Mouse (Mus musculus) stomach, postnatal 0 days (tissue): ENCODE data around the gene Plscr3. TPM values are rescaled to one million over a fixed set of nuclear protein-coding genes. Genes with fewer than 3 reads are reported as not detected.

Source experiments
- ATAC-seq: fragments of 200-750 bp; cut with Nextera tagmentation; 2 replicates; pipeline ENCODE4 v1.8.0; 2017; ENCODE audit not compliant: low FRiP score, low TSS enrichment
- DNase-seq: peaks from one replicate; pipeline ENCODE4 v3.0.0-alpha.2; 2016; ENCODE audit warnings: low spot score
- H3K27ac ChIP-seq: fragments of 300-500 bp; sonication (generic); replicated peaks from 2 replicates; pipeline ENCODE4 v1.5.1; 2014; ENCODE audit warnings: mild to moderate bottlenecking, control low read depth
- H3K27me3 ChIP-seq: fragments of 300-500 bp; sonication (generic); 2 replicates; pipeline ENCODE4 v1.6.1; 2014; ENCODE audit warnings: low read length; ENCODE audit not compliant: control insufficient read depth, insufficient read depth
- H3K36me3 ChIP-seq: fragments of 300-500 bp; sonication (generic); 2 replicates; pipeline ENCODE4 v1.6.1; 2014; ENCODE audit warnings: low read length, mixed read lengths; ENCODE audit not compliant: control insufficient read depth, insufficient read depth
- H3K4me1 ChIP-seq: fragments of 300-500 bp; sonication (generic); replicated peaks from 2 replicates; pipeline ENCODE4 v1.6.1; 2014; ENCODE audit warnings: antibody characterized with exemption; ENCODE audit not compliant: control insufficient read depth, insufficient read depth
- H3K4me2 ChIP-seq: fragments of 300-500 bp; sonication (generic); replicated peaks from 2 replicates; pipeline ENCODE4 v1.6.1; 2014; ENCODE audit warnings: low read depth, mild to moderate bottlenecking, control low read depth, moderate library complexity
- H3K4me3 ChIP-seq: fragments of 300-500 bp; sonication (generic); 2 replicates; pipeline ENCODE4 v1.5.1; 2014; ENCODE audit warnings: low read depth, low read length, control low read depth
- H3K9ac ChIP-seq: fragments of 300-500 bp; sonication (generic); 2 replicates; pipeline ENCODE4 v1.6.1; 2014; ENCODE audit warnings: mild to moderate bottlenecking, low read length, control low read depth, mixed read lengths
- H3K9me3 ChIP-seq: fragments of 300-500 bp; sonication (generic); 2 replicates; pipeline ENCODE4 v1.6.1; 2016; ENCODE audit warnings: low read length; ENCODE audit not compliant: control insufficient read depth
- CTCF ChIP-seq: IDR thresholded peaks from 2 replicates; pipeline ENCODE4 v1.5.1; 2016; ENCODE audit warnings: antibody characterized with exemption, low read depth, mild to moderate bottlenecking, moderate library complexity
- EP300 ChIP-seq: optimal IDR thresholded peaks from 2 replicates; pipeline ENCODE3; 2016; ENCODE audit warnings: antibody characterized with exemption
- WGBS: fragments of 180-500 bp; shearing (Covaris S2); extraction: QIAGEN DNeasy Blood & Tissue Kit; methylation state at CpG from one replicate; pipeline ENCODE4 v1.1.7; 2014; 5-methylcytosine and 5-hydroxymethylcytosine counted together
- polyA plus RNA-seq: library from polyadenylated mRNA; unstranded; fragments of >200 nt; fragmentation: Nextera tagmentation; extraction: Ambion mirVana; gene quantifications from 2 replicates; pipeline ENCODE4 v1.2.1, GENCODE M21; 2015

Plscr3 gene
- polyA plus RNA-seq, 1 experiment from 2014 or later: 54.4 TPM

GRCm38 (mm10) chr11:69834001-69834549 lies 12.1 kb upstream of the Plscr3 start:
- H3K4me1 ChIP-seq: peaks cover 3% of the 10 kb centered on the region
- no peaks in the 10 kb centered on the region for H3K36me3 ChIP-seq
- peak overlapping the region; percentile 67 for H3K4me2 ChIP-seq
- peak; percentile 6; the same call in 1 of the 2 replicates for TF ChIP-seq CTCF
- no peak for TF ChIP-seq EP300
- peak overlapping the region; percentile 30; the same call in 1 of the 2 replicates for H3K27ac ChIP-seq
- H3K4me3 ChIP-seq: peak overlapping the region; percentile 35
- WGBS: 12% methylated on average over 37 of the region's 48 CpGs
- no peaks in the 10 kb centered on the region for H3K9me3 ChIP-seq
- H3K27me3 ChIP-seq: no peaks in the 10 kb centered on the region
- peak overlapping the region; percentile 66 for H3K9ac ChIP-seq
- DNase-seq (peak; percentile 79), ATAC-seq (peak; percentile 18; the same call in 1 of the 2 replicates)

- TF ChIP-seq EP300 (no peak), CTCF (no peak)
- Histone ChIP-seq H3K9me3 (no peaks in the 10 kb centered on the region), H3K4me1 (peaks cover 5% of the 10 kb centered on the region), H3K9ac (0 out of 2 replicates have a peak overlapping the region, but pooled peaks have one; percentile 8), H3K27ac (no peak overlapping the region), H3K4me3 (no peak overlapping the region), H3K4me2 (peak overlapping the region; percentile 77; the same call in 1 of the 2 replicates), H3K36me3 (0 out of 2 replicates have a peak, but pooled peaks cover 2% of the 10 kb centered on the region), H3K27me3 (no peaks in the 10 kb centered on the region)
- 36% methylated on average over 9 of the region's 9 CpGs for WGBS
- DNase-seq (no peak), ATAC-seq (no peak)
Observed at GRCm38 (mm10) chr11:69835326-69835965, 10.7 kb upstream of the Plscr3 start.

GRCm38 (mm10) chr11:69835966-69836335 lies 10.2 kb upstream of the Plscr3 start:
- Histone ChIP-seq H3K27ac (no peak overlapping the region), H3K36me3 (0 out of 2 replicates have a peak, but pooled peaks cover 2% of the 10 kb centered on the region), H3K9ac (no peak overlapping the region), H3K4me1 (peaks cover 5% of the 10 kb centered on the region), H3K4me2 (peak overlapping the region; percentile 77), H3K9me3 (no peaks in the 10 kb centered on the region), H3K27me3 (no peaks in the 10 kb centered on the region), H3K4me3 (no peak overlapping the region)
- TF ChIP-seq CTCF: no peak
- no peak for TF ChIP-seq EP300
- WGBS: 20% methylated on average over 4 of the region's 4 CpGs
- ATAC-seq (no peak), DNase-seq (no peak)

GRCm38 (mm10) chr11:69836703-69837576 lies 9.2 kb upstream of the Plscr3 start:
- peak overlapping the region; percentile 67 for H3K4me3 ChIP-seq
- 0 out of 2 replicates have a peak, but pooled peaks cover 2% of the 10 kb centered on the region for H3K36me3 ChIP-seq
- 2% methylated on average over 42 of the region's 52 CpGs for WGBS
- H3K9ac ChIP-seq: peak overlapping the region; percentile 65
- peak; percentile 37 for DNase-seq
- peak overlapping the region; percentile 77 for H3K4me2 ChIP-seq
- TF ChIP-seq EP300: no peak
- no peak for TF ChIP-seq CTCF
- H3K9me3 ChIP-seq: no peaks in the 10 kb centered on the region
- no peaks in the 10 kb centered on the region for H3K27me3 ChIP-seq
- H3K27ac ChIP-seq: peak overlapping the region; percentile 69
- H3K4me1 ChIP-seq: peaks cover 5% of the 10 kb centered on the region
- no peak for ATAC-seq

GRCm38 (mm10) chr11:69837604-69837951 lies 8.6 kb upstream of the Plscr3 start, which contains the start of gene Nlgn2:
Gene Nlgn2 (minus strand): TSS chr11:69837784.
- peak; percentile 40; the same call in 1 of the 2 replicates for TF ChIP-seq CTCF
- TF ChIP-seq EP300: no peak
- peak within 1 kb of the TSS; percentile 82 for H3K9ac ChIP-seq
- peak within 1 kb of the TSS; percentile 87 for H3K27ac ChIP-seq
- peak within 1 kb of the TSS; percentile 67 for H3K4me3 ChIP-seq
- WGBS: 2% methylated on average over 30 of the region's 32 CpGs
- ATAC-seq (peak; percentile 65), DNase-seq (no peak)
- no peaks in the 10 kb centered on the region for H3K9me3 ChIP-seq
- H3K4me2 ChIP-seq: peak within 1 kb of the TSS; percentile 77
- H3K4me1 ChIP-seq: peaks cover 5% of the 10 kb centered on the region
- no peaks in the 10 kb centered on the region for H3K27me3 ChIP-seq
- 0 out of 2 replicates have a peak, but pooled peaks cover 2% of the 10 kb centered on the region for H3K36me3 ChIP-seq
